Mouse (Mus musculus) c-Kit-positive CD71-positive TER-119-negative erythroid progenitor cells, embryonic 14.5 days (primary cell): Measurements from ENCODE around the gene Cpxm1.

Source experiments
- DNase-seq: peaks from one replicate; pipeline ENCODE4 v3.0.0-alpha.2; 2013; ENCODE audit warnings: low read depth

The Cpxm1 gene

DNA sequence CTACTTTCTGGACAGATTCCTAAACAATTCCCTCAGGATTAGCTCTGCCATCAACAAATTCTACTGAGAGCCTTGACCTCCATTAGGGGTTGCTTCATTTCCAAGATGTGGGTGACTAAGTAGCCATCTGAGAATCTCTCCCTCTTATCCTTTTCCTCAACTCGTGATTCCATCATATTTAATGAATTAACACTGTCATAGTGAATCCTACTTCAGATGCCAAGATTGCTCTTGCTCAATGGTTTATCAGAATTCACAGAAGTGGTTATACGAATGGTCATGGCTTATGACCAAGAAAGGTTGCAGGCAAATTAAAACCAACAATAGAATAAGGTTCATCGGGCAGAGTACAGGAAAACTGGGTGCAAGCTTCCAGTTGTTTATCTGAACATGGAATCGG, 4.5 kb upstream of the Cpxm1 start:
- no peak for DNase-seq

DNA sequence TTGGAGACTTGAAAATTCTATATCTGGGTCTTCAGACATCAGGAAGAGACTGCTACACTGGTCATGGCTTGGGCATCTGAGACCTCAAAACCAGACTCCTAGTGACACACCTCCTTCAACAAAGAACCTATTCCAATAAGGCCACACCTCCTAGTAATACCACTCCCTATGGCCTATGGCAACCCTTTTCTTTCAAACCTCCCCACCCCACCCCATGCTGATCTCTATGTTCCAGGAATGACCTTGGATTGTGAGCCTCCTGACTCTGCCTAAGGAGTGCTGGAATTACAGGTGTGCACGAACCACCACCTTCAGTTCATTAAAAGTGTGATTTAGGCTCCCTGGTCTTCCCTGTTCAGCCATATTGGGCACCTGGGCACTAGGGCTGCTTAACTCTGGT, 2.7 kb upstream of the Cpxm1 start:
- no peak for DNase-seq

DNA sequence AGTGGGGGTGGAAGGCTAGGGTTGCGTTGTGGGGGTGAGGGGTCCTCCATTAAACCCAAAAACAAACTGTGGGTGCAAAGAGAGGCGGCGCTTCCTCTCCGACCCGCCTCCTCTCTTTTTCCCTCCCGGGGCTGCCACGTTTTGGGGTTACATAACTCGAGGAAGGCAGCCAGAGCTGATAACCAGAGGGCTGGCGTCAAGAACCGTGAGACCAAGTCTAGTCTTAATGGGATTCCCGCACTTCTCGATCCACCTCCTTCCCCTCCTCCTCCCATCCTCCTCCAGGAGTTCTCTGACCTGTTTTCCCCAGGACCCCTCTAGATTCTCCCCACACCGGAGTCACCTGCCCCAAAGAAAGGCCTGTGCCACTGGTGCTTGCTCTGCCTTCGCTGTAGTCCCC, 717 bp upstream of the Cpxm1 start:
- DNase-seq: no peak

DNA sequence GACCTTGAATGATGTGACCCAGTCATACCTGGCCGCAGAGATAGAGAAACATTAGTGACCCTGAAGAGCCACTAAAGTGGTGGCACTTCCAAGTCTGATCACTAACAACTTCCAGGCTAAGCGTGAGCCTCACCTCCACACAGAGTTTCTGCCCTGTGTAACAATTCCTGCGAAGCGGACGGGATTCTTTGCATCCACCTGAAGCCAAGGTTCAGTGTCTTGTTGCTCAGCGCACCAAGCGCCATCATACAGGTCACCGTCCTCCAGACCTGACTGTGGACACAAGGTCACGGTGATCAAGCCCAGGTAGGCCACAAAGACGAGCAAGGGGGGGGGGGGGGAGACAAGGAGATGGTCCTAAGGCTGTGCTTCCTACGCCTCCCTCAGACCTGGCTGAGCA, 1.7 kb downstream of the Cpxm1 start:
- no peak for DNase-seq

DNA sequence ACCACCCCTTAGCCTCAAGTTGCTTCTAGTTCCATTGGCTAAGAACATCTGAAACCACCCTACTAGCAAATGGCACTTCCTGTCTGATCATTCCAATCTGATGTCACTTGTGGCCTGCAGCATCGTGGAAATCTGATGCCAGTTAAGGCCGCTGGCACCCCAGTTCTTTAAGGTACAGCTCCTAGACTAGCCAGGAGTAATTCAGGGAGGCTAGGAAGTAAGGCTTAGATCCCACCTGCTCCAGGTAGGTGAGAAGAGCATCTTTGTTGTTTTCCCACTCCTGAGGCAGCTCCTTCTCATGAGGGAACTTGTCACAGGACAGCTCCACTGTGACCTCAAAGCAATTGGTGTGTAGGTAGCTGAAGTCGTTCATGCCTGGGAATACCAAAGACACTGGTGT, 4.5 kb downstream of the Cpxm1 start:
- no peak for DNase-seq

DNA sequence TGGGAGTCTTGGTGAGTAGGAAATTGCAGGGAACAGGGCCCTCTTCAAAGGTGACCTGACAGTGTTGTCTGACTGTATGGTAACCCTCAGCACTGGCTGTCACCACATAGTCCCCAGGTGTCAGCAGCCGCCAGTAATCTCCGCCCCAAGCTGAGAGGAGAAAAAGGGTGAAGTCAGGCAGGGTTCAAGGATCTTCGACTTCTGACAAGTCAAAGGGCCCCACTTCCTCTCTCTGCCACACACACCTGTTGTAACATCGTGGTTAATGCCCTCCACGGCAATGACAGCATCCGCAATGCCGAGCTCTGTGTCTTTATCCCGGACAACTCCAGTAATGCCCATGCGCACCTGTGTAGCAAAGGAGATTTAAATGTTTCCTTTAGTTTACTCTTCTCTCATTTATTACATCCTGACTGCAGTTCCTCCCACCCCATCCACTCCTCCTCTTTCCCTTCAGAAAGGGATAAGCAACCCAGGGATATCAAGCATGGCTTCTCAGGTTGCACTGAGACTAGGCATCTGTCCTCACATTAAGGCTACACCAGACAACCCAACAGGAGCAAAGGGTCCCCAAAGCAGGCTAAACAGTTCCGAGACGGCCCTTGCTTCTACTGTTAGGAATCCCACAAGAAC, 6.3 kb downstream of the Cpxm1 start:
- DNase-seq: no peak

DNA sequence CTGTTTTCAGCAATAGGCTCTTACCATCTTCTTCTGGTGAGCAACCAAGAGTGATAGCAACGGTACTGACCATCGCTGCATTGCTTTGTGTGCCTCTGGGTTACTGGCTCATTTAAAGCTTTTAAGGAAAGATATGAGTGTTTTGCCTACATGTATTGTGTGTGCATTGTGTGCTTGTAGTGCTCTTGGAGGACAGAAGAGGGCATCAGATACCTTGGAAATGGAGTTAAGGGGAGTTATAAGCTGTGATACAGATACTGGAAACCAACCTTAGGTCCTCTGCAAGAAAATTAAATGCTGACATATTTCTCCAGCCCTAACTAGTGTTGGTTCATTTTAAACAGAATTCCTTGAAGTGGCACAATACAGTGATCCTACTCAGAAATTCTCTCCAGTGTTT, 8.6 kb downstream of the Cpxm1 start:
- DNase-seq: no peak

DNA sequence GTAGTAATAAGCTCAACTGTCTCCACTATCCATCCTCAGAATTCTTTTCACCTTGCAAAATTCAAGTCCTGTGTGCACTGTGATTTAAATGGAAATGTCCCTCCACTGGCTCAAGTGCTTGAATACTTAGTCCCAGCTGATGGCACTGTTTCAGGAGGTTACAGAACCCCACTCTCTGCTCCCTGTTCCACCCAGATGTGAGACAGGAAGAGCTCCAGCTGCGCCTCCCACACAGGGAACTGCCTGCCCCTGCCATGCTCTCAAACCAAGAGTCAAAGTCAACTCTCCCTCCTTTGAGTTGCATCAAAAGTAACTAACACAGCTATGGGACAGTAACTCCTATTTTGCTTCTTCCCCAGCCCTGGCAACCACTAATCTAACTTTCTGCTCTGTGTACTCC, 11.2 kb downstream of the Cpxm1 start:
- no peak for DNase-seq

DNA sequence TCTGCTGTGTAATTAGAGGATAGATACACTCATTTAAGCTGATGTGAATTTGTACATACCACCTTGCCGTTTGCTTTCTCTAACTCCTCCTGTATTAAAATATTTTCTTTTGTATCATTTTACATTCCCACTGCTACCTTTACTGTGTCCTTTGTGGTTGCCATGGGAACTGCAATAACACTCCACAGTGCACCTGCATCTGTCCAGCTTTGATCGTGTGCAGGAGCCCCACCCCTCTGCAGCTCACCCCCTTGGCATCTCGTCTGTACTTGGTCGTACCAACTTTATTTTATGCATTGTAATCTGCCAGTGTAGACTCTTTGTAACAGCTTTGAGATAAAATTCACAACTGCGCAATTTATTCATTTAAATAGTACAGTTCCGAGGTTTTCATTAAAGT, 13.5 kb downstream of the Cpxm1 start:
- DNase-seq: no peak

DNA sequence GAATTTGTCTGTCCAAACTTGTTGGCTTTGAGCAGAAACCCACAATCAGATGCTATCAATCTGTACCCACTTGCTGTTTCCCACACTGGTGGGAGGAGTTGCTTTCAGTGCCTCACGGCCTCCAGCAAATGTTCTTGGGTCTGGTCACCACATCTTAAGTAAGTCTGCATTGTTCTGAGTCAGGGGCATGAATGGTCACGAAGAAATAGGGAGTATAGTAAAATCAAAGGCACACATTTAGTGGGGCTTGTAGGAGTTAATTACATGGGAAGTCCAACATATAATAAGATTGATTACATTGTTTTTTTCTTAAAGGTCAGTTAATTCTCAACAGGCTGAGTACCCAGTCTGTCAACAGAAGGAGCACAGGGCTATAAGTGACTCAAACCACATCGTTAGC, 14.2 kb downstream of the Cpxm1 start:
- DNase-seq: no peak

DNA sequence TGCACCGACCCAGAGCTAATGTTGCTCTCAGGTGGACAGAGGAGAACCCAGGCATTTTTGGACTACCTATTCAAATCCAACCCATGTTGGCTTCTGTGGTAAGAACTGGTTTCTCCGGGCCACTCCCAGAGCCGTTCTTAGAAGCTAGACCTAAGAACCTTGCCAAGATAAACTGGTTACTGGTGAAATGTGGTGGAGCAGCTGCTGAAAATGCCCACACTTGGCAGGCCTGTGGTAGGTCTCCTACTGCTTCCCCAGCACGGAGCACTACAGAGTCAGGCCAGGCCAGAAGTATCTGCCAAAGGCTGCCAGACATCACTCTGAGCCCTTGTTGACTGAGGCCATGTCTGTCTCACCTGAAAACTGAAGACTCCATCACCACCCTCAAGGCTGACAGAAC, 22.4 kb downstream of the Cpxm1 start:
- no peak for DNase-seq

DNA sequence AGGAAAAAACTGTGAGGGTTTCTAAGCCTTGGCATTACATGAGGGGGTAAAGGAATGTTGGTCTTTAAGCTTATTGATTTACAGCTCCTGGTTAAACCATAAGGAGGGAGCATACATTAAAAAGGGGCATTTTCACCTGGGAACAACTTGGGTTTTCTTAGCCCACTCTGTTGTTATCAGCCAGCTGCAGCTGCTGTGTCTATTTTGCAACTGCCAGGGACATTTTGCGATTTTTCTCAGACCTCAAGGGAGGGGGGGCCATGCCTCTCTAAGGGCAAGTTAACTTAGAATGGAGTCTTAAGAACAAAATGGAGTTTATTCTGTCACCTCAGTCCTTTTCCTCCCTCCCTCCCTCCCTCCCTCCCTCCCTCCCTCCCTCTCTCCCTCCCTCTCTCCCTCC, 24.3 kb downstream of the Cpxm1 start:
- DNase-seq: peak; percentile 50

DNA sequence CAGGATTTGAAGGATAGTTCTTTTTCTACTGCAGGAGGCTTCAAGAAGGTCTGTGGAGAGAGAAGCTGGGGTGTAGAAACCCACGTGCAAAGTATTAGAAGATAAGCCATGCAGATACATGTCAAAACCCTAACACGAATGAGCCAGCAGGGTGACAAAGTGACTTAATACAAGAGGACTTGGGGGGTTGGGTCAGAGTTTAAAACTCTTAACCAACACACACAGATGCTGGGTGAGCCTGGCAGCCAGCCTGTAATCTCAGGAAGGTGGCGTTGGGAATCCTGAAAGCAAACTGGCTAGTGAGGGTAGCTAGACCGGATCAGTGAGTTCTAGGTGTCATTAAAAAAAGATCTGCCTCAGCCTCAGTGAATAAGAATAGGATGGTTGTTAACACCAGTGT, 30.0 kb downstream of the Cpxm1 start:
- no peak for DNase-seq

DNA sequence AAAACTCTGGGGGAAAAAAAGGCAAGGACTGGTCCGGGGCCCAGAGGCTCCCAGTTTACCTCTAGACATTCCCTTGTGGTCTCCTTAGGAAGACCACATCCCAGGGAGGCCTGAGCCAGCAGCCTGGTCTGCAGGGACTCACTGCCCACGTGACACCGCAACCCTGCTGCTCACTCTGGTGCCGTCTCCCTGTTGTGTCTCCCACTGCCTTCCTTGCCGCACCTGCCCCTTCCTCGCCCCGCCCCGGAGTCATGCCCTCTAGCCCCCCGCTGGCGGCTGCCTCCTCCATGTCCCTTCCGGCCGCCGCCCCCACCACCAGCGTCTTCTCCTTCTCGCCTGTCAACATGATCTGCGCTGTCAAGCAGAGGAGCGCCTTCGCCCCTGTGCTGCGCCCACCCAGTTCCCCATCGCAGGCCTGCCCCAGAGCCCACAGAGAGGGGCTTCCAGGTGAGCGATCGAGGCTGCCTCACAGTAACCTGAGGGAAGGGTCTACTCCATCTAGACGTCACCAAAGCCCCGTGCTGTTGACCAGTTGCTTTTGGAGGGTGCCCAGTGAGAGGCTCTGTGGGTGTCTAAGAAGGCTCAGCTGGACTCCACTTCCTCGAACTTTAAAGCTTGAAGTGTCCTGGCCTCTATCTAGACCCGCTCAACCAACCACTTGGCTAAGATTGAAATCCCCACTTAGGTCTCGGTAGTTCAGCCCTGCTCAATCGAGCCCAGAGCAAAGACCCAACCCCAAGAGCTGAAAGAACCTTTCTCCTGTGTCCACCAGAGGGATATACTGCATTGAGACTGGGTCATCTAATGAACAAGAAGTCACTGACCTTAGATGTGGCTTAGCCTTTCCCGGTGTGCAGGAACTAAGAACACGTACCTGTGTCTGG, 31.9 kb downstream of the Cpxm1 start:
- DNase-seq: no peak

DNA sequence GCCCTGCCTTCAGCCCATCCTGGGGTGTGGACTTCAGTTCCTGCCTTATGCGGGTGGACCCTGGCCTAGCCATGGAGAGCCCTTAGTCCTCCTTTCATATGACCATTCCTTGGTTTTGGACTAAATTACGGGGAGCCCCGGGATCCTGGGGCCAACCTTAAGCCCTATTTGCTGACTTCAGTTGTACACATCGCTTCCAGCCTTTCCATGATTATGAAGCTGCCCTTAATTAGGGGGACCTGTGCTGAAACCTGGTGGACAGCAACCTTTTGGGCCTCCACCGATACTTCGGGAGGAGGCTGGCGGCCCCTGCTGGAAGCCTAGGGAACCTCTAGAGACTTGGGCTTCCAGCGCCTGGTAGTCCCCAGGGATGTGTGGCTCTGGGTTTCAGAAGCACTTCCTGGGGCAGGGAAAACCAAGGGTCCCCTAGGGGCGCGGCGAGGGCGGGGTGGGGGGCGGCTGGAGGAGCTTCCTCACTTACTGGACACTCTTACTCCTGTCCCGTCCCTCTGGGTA, 34.8 kb downstream of the Cpxm1 start:
- DNase-seq: peak; percentile 23

DNA sequence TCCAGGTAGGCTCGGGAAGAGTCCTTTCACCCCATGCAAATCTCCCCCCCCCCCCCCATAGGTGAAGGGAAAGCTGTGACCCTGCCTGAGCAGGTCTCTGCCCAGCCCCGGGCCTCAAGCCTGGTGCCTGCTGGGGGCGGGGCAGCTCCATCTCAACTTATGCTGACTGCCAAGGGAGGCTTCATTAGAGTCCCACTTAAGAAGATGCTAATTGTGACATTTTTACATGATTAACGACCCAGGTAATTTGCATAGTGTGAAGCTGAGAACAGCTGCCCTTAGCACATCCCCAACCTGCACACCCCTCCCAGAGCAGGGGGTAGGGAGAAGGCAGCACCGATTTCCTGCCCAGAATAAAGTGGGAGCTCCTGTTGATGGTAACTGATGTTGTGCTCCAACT, 38.5 kb downstream of the Cpxm1 start:
- DNase-seq: no peak

DNA sequence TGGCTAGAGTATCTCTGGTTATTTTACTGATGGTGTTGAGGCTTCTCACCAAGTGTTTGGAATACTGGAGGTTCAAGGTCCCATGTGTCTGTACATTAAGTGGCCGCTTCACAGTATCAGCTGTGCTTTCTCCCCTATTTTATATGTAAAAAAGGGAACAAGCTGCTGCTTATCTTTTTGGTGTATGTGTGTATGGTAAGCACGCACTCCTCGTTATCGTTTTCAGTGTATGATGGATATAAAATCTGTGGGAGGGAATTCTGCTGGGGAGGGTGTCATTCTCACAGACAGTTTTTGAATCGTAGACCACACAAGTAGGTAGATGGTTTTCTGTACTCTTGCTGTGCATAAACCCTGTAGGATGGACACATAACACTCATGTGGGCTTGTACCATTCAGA, 39.8 kb downstream of the Cpxm1 start:
- DNase-seq: no peak

DNA sequence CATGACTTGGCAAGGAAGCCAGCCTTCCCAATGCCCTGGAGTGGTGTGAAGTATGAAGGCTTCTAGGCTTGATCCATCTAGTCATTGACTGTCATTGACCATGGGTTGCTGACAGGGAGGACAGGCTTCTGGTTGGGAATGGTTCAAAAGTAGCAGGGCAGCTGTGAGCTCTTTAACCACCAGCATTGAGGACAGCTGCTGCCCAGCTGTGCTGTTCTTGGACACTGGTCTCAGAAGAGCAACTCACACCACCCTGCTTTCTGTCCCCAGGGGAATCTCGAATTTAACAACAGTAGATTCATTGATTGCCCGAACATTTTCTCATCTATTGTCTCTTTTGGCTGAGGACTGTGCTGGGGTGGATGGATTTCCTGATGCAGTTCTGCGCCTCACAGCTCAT, 43.5 kb downstream of the Cpxm1 start:
- DNase-seq: no peak

DNA sequence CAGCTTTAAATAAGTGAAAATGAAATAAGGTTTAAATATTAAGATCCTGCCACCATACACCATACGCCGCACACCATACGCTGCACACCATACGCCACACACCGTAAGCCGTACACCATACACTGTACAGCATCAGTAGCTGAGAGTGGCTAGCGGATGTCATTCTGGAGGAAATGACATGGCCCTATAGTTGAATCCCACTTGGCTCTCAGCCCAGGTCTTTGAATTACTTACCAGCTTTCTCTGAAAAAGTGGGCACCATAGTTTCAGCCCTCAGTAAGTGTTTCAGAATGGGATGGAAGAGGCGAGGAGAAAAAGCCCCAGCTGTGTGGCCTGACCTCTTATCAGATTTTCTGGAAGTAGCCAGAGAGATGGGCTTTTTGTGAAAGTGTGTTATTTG, 44.0 kb downstream of the Cpxm1 start:
- DNase-seq: no peak

DNA sequence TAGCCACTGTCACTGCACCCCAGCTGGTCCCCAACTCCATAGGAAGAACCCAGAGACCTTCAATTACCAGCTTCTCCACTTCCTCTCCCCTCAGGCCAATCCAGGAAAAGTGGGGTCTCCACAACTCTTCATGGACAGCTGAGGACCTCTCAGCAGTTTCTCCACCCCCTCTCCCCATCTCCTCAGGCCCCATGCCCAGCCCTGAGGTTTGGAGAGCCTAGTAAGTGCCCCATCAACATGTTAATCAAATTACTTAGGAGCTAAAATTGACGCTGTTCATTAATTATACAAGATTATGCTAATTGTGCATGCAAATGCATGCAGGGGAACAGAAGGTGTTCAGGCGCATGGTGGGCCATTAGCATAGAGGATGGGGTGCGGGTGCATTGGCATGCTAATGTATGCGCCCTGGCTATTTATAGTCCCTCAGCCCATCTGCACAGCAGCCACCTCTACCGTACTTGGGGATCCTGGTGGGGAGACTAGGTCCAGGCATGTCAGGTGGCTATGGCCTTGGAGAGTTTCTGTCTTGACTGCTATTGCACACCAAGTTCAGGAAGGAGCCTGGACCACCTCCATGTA, 45.5 kb downstream of the Cpxm1 start:
- no peak for DNase-seq

DNA sequence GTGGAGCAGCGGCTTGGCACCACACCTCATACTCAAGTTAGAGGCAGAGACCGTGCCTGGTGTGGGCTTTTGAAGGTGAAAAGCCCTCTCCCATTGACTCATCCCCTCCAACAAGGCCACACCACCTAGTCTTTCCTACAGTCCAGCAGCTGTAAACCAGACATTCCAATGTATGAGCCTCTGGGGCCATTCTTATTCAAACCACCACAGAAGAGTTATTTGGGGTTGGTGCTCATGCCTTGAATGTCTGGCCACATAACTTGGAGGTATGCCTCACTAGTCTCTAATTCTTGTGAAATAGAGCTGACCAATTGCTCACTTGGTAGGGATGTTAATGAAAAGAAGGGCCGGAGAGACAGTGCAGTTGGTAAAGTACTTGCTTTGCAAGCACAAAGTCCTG, 47.0 kb downstream of the Cpxm1 start:
- DNase-seq: no peak

DNA sequence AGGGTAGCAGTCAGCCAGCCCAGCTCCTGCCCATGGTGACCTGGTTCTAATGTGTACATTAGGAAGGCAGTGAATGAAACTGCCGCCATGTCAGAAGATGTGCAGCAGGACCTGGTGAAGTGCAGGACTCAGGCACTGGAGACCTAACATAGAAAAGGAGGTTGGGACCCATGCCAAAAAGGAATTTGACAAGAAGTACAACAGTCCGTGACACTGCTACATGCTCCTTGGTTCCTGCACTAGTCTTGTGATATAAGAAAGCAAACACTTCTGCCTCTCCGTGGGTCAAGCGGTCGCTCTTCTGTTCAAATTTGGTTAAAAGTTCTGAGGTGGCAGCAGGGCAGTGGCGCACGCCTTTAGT, 56.2 kb downstream of the Cpxm1 start:
- DNase-seq: no peak
